Mouse (Mus musculus) liver, embryonic 12.5 days (tissue): ENCODE measurements around the gene Arid3a. TPM values are rescaled to one million over a fixed set of nuclear protein-coding genes. Genes with fewer than 3 reads are reported as not detected.
A peak's percentile ranks its signal among the peaks of the same experiment; 100 is the strongest.

Experiments
- ATAC-seq: fragments of 200-750 bp; cut with Nextera tagmentation; 2 replicates; pipeline ENCODE4 v1.8.0; 2017; ENCODE audit warnings: moderate number of reproducible peaks, mild to moderate bottlenecking, moderate library complexity
- H3K27ac ChIP-seq: fragments of 300-500 bp; sonication (generic); 2 replicates; pipeline ENCODE4 v1.5.1; 2016; ENCODE audit warnings: mild to moderate bottlenecking
- H3K27me3 ChIP-seq: fragments of 300-500 bp; sonication (generic); replicated peaks from 2 replicates; pipeline ENCODE4 v1.6.1; 2016; ENCODE audit warnings: mild to moderate bottlenecking, moderate library complexity
- H3K36me3 ChIP-seq: fragments of 300-500 bp; sonication (generic); 2 replicates; pipeline ENCODE4 v1.6.1; 2016; ENCODE audit warnings: mild to moderate bottlenecking, moderate library complexity
- H3K4me1 ChIP-seq: fragments of 300-500 bp; sonication (generic); 2 replicates; pipeline ENCODE4 v1.6.1; 2016
- H3K4me2 ChIP-seq: fragments of 300-500 bp; sonication (generic); 2 replicates; pipeline ENCODE4 v1.6.1; 2016; ENCODE audit warnings: mild to moderate bottlenecking, moderate library complexity
- H3K4me3 ChIP-seq: fragments of 300-500 bp; sonication (generic); 2 replicates; pipeline ENCODE4 v1.5.1; 2016; ENCODE audit warnings: mild to moderate bottlenecking, moderate library complexity
- H3K9ac ChIP-seq: fragments of 300-500 bp; sonication (generic); 2 replicates; pipeline ENCODE4 v1.6.1; 2016; ENCODE audit warnings: mild to moderate bottlenecking, moderate library complexity
- H3K9me3 ChIP-seq: fragments of 300-500 bp; sonication (generic); replicated peaks from 2 replicates; pipeline ENCODE4 v1.6.1; 2016; ENCODE audit warnings: mild to moderate bottlenecking, moderate library complexity
- WGBS: fragments of 180-500 bp; shearing (Covaris S2); methylation state at CpG from one replicate; pipeline ENCODE4 v1.1.7; 2016; ENCODE audit not compliant: insufficient replicate concordance; 5-methylcytosine and 5-hydroxymethylcytosine counted together
- polyA plus RNA-seq: library from polyadenylated mRNA; unstranded; fragments of >200 nt; fragmentation: Nextera tagmentation; extraction: Ambion mirVana; gene quantifications from 2 replicates; pipeline ENCODE4 v1.2.1, GENCODE M21; 2016

The Arid3a gene
- polyA plus RNA-seq, 1 experiment from 2014 or later, result 6.4 TPM

DNA sequence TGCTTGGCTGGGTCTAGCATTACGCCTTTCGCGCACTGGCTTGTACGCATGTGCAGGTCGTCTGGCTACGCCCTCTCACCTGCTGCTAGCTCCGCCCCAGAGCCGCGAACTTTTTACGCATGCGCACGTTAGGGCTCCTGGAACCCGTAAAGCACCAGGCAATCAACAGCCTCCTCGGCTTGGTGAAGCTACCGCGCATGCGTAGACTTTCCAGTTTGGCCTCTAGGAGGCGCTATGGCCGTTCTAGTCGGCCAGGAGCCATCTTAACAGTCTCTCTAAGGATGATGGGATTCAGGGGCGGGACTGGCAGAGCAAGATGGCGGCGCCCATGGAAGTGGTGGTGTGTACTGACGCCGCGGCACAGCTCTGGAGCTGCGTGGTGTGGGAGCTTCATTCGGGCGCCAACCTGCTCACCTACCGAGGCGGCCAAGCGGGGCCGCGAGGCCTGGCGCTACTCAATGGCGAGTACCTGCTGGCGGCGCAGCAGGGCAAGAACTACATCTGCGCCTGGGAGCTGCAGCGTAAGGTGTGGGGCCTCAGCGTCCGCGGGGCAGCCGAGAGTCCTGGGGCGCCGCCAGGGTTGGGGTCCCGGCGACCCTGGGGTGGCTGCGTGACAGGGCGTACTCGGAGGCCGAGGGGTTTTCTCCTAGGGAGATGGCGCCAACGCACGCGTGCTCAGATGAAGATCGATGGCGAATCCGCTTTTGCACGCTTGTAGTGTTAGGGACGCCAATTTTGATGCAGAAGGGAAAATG, 33.2 kb downstream of the Arid3a start, which contains the start of gene Wdr18:
Wdr18 (plus strand) TSS at position 306 of the 755 bp plus-strand sequence.
- H3K4me1 ChIP-seq, result peaks cover 34% of the 10 kb centered on the region
- under 1% methylated on average over 61 of the region's 61 CpGs for WGBS
- H3K27me3 ChIP-seq, result no peaks in the 10 kb centered on the region
- H3K4me2 ChIP-seq, result peak within 1 kb of the TSS; percentile 91
- peak; percentile 95 for ATAC-seq
- H3K9ac ChIP-seq, result peak within 1 kb of the TSS; percentile 87
- peak within 1 kb of the TSS; percentile 90 for H3K4me3 ChIP-seq
- no peaks in the 10 kb centered on the region for H3K9me3 ChIP-seq
- H3K36me3 ChIP-seq, result peaks cover 39% of the 10 kb centered on the region
- peak within 1 kb of the TSS; percentile 75 for H3K27ac ChIP-seq

DNA sequence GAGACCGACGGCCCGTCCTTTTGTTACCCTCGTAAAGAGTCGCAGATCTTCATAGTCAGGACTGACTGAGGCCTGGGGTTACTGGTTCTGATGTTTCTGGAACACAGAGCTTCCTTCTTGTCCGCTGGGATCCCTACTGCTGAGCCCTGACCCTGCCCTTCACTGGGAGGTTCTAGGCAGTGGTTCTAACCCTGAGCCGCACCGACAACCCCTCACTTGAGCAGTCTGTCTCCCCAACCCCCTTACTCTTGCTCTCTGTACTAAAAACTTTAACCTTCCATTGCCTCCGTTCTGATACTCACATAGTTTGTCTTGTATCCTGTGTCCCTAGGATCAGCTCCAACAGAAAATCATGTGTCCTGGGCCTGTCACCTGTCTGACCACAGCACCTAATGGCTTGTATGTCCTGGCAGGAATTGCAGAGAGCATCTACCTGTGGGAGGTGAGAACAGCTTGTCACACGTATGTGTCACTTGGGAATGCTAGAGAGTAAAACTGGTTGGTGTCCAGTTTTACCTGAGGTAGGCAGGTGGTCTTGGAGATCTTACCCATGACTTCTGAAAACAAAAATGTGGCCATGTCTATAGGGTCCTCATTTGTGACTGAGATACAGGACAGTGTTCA, 33.9 kb downstream of the Arid3a start:
- Histone ChIP-seq H3K9ac (peak overlapping the region; percentile 87), H3K4me2 (peak overlapping the region; percentile 91), H3K27ac (peak overlapping the region; percentile 75), H3K9me3 (no peaks in the 10 kb centered on the region), H3K4me1 (peaks cover 34% of the 10 kb centered on the region), H3K36me3 (peaks cover 47% of the 10 kb centered on the region), H3K4me3 (peak overlapping the region; percentile 90), H3K27me3 (no peaks in the 10 kb centered on the region)
- WGBS, result 10% methylated on average over 10 of the region's 10 CpGs
- no peak for ATAC-seq

DNA sequence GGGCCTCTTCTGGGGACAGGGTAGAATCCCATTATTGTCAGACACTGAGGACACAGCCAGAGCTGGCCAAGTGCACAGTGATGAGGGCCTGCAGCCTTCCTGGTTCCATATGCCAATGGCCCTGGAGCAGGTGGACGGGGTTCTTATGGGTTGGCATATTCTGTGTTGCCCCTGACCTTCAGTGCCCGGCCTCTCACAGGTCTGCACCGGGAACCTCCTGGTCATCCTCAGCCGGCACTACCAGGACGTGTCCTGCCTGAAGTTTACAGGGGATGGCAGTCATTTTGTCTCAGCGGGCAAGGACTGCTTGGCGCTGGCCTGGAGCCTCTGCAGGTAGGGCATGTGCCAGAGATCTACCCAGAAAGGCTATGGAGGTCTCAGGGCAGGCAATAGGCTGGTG, 37.9 kb downstream of the Arid3a start:
- WGBS, result 86% methylated on average over 7 of the region's 7 CpGs
- Histone ChIP-seq H3K4me2 (no peak overlapping the region), H3K4me3 (no peak overlapping the region), H3K4me1 (peaks cover 16% of the 10 kb centered on the region), H3K27ac (no peak overlapping the region), H3K9ac (no peak overlapping the region), H3K36me3 (peaks cover 76% of the 10 kb centered on the region), H3K9me3 (no peaks in the 10 kb centered on the region), H3K27me3 (peaks cover 19% of the 10 kb centered on the region)
- ATAC-seq, result no peak

DNA sequence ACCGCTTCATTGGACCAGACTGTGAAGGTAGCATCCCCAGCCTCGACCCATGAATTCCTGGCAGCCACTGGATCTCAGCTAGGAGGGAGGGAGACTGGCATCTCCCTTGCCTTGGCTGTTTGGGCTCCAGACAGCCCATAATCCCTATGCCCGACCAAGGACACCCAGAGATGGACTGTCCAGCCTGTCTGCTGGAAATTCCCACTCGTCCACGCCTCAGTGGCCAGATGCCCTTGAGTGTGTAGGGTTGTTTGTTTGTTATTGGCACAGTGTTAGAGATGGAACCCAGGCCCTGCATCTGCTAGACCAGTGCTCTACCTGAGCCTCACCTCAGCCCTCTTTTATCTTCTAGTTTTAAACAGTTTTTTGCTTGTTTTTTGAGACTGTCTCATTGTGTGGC, 38.5 kb downstream of the Arid3a start:
- H3K4me3 ChIP-seq, result no peak overlapping the region
- ATAC-seq, result no peak
- peaks cover 25% of the 10 kb centered on the region for H3K27me3 ChIP-seq
- H3K36me3 ChIP-seq, result peaks cover 76% of the 10 kb centered on the region
- H3K4me2 ChIP-seq, result no peak overlapping the region
- 82% methylated on average over 5 of the region's 5 CpGs for WGBS
- H3K4me1 ChIP-seq, result peaks cover 15% of the 10 kb centered on the region
- no peak overlapping the region for H3K27ac ChIP-seq
- H3K9me3 ChIP-seq, result no peaks in the 10 kb centered on the region
- H3K9ac ChIP-seq, result no peak overlapping the region

GRCm38 (mm10) chr10:79966886-79967400, 40.1 kb downstream of the Arid3a start:
- H3K4me2 ChIP-seq, result no peak overlapping the region
- H3K9ac ChIP-seq, result no peak overlapping the region
- H3K9me3 ChIP-seq, result no peaks in the 10 kb centered on the region
- H3K27ac ChIP-seq, result no peak overlapping the region
- peaks cover 41% of the 10 kb centered on the region for H3K27me3 ChIP-seq
- peaks cover 7% of the 10 kb centered on the region for H3K4me1 ChIP-seq
- H3K36me3 ChIP-seq, result peaks cover 67% of the 10 kb centered on the region
- WGBS, result 75% methylated on average over 5 of the region's 5 CpGs
- no peak for ATAC-seq
- H3K4me3 ChIP-seq, result no peak overlapping the region

DNA sequence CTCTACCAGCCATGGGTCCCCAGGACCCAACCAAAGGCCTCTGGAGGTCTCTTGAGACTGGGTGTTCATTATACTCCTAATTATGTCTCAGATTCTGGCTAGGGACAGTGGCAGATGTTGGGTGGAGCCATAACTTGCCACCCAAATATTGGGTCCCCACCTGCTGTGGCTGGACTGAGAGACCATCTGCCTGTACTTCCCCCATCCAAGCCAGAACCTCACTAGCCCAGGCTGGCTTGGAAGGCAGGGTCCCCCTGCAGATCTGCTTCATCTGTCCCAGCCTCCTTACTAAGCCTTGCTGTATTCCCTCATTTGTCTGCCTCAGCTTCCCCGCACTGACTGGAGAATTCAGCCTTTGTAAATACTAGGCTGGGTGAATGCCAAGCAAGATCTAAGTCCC, 41.3 kb downstream of the Arid3a start:
- H3K9ac ChIP-seq, result no peak overlapping the region
- peaks cover 55% of the 10 kb centered on the region for H3K36me3 ChIP-seq
- no peak overlapping the region for H3K27ac ChIP-seq
- peaks cover 54% of the 10 kb centered on the region for H3K27me3 ChIP-seq
- H3K9me3 ChIP-seq, result no peaks in the 10 kb centered on the region
- no peak for ATAC-seq
- no peak overlapping the region for H3K4me2 ChIP-seq
- no peak overlapping the region for H3K4me3 ChIP-seq
- WGBS, result 83% methylated on average over 1 of the region's 1 CpGs
- H3K4me1 ChIP-seq, result peaks cover 7% of the 10 kb centered on the region

DNA sequence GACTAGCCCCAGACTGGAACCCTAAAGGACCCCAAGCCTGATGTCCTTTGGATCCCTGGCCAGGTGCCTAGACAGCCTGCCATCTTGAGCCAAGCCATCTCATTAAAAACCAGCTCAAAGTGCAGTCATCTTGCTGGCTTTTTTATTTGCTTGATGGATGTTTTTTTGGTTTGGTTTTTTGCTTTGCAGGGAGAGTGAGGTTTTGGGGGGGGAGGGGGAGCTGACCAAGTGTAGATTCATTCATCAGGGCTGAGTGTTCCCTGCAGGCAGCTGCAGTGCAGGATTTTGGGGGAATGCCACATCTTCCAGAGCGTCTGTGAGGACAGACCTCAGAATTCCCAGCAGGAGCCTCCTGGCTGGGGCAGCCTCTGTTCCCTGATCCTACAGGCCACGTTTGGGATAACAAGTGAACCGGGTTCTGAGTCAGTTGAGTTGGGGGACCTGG, 42.3 kb downstream of the Arid3a start:
- peaks cover 49% of the 10 kb centered on the region for H3K36me3 ChIP-seq
- peaks cover 7% of the 10 kb centered on the region for H3K4me1 ChIP-seq
- 30% methylated on average over 3 of the region's 3 CpGs for WGBS
- no peak overlapping the region for H3K9ac ChIP-seq
- H3K9me3 ChIP-seq, result no peaks in the 10 kb centered on the region
- peaks cover 62% of the 10 kb centered on the region for H3K27me3 ChIP-seq
- H3K4me2 ChIP-seq, result no peak overlapping the region
- no peak overlapping the region for H3K4me3 ChIP-seq
- H3K27ac ChIP-seq, result no peak overlapping the region
- ATAC-seq, result no peak

DNA sequence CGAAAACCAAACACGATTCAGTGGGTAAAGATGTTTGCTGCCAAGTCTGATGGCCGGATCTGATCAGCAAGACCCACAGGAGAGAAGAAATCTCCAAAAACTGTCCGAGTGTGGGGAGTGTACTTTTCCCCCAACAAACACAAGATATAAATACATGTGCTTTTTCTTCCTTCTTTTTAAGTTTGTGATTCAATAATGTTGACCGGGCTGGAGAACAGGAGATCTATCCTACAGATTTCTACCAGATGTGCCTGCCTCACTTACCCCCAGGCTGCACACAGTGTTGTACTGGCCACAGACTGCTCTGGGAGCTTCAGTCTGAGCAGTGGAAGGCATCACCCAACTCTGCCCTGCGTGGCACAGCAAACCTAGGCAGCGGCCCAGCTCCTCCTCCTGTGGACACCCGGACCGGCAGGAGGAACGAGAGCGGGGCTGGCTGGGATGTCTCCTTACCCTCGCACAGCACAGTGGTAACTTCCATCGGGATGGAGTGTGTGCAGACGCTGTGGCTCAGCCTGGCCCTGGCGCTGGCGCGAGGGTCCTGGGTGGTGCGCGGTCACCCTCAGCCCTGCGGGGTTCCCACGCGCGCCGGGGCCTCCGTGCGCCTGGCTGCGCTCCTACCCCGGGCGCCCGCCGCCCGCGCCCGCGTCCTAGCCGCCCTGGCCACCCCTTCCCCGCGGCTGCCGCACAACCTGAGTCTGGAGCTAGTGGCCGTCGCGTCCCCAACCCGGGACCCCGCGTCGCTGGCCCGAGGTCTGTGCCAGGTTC, 43.8 kb downstream of the Arid3a start, which contains the start of gene Grin3b:
Grin3b (plus strand) TSS at position 301 of the 768 bp plus-strand sequence.
- Histone ChIP-seq H3K4me1 (peaks cover 7% of the 10 kb centered on the region), H3K9me3 (peaks cover 5% of the 10 kb centered on the region), H3K36me3 (peaks cover 48% of the 10 kb centered on the region), H3K27ac (no peak within 1 kb of the TSS), H3K9ac (0 out of 2 replicates have a peak within 1 kb of the TSS, but pooled peaks have one; percentile 24), H3K4me3 (peak within 1 kb of the TSS; percentile 36), H3K4me2 (peak within 1 kb of the TSS; percentile 61), H3K27me3 (peaks cover 62% of the 10 kb centered on the region)
- 8% methylated on average over 47 of the region's 47 CpGs for WGBS
- ATAC-seq, result no peak

DNA sequence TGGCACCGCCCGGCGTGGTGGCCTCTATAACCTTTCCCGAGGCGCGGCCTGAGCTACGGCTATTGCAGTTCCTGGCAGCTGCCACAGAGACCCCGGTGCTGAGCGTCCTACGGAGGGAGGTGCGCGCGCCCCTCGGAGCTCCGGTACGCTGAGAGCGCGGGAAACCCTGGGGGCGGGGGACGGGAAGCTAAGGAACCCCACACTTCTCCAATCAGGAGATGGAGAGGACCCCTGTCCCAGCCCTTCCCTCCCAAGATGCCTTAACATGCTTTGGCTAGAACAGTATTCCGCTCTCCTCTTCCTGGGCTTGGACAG, 44.3 kb downstream of the Arid3a start:
- 5% methylated on average over 21 of the region's 21 CpGs for WGBS
- Histone ChIP-seq H3K9ac (0 out of 2 replicates have a peak overlapping the region, but pooled peaks have one; percentile 24), H3K27ac (no peak overlapping the region), H3K4me2 (peak overlapping the region; percentile 61), H3K4me1 (peaks cover 7% of the 10 kb centered on the region), H3K36me3 (peaks cover 48% of the 10 kb centered on the region), H3K4me3 (peak overlapping the region; percentile 36), H3K9me3 (peaks cover 10% of the 10 kb centered on the region), H3K27me3 (peaks cover 62% of the 10 kb centered on the region)
- ATAC-seq, result no peak

DNA sequence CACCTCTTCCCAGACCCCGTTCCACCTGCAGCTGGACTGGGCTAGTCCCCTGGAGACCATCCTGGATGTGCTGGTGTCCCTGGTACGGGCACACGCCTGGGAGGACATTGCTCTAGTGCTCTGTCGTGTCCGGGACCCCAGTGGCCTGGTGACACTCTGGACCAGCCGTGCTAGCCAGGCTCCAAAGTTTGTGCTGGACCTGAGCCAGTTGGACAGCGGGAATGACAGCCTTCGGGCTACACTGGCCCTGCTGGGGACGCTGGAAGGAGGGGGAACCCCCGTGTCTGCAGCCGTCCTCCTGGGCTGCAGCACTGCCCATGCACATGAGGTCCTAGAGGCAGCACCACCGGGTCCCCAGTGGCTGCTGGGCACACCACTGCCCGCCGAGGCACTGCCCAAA, 46.0 kb downstream of the Arid3a start:
- Histone ChIP-seq H3K9me3 (peaks cover 27% of the 10 kb centered on the region), H3K27me3 (peaks cover 62% of the 10 kb centered on the region), H3K36me3 (peaks cover 48% of the 10 kb centered on the region), H3K9ac (no peak overlapping the region), H3K4me3 (no peak overlapping the region), H3K4me1 (peaks cover 7% of the 10 kb centered on the region), H3K27ac (no peak overlapping the region), H3K4me2 (no peak overlapping the region)
- 57% methylated on average over 14 of the region's 14 CpGs for WGBS
- 0 out of 2 replicates have a peak, but pooled peaks have one; percentile 9 for ATAC-seq

DNA sequence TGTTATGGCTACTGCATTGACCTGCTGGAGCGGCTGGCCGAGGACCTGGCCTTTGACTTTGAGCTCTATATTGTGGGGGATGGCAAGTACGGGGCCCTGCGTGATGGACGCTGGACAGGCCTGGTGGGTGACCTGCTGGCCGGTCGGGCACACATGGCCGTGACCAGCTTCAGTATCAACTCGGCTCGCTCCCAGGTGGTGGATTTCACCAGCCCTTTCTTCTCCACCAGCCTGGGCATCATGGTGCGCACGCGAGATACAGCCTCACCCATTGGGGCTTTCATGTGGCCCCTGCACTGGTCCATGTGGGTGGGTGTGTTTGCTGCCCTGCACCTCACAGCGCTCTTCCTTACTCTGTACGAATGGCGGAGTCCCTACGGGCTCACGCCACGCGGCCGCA, 47.2 kb downstream of the Arid3a start:
- Histone ChIP-seq H3K4me1 (peaks cover 7% of the 10 kb centered on the region), H3K27me3 (peaks cover 49% of the 10 kb centered on the region), H3K36me3 (peaks cover 52% of the 10 kb centered on the region), H3K9ac (no peak overlapping the region), H3K9me3 (peaks cover 37% of the 10 kb centered on the region), H3K4me3 (no peak overlapping the region), H3K4me2 (no peak overlapping the region), H3K27ac (no peak overlapping the region)
- 86% methylated on average over 21 of the region's 21 CpGs for WGBS
- no peak for ATAC-seq
